Comparison of ENCODE assay signal across 29 mouse cellular contexts in the genomic region with DNA sequence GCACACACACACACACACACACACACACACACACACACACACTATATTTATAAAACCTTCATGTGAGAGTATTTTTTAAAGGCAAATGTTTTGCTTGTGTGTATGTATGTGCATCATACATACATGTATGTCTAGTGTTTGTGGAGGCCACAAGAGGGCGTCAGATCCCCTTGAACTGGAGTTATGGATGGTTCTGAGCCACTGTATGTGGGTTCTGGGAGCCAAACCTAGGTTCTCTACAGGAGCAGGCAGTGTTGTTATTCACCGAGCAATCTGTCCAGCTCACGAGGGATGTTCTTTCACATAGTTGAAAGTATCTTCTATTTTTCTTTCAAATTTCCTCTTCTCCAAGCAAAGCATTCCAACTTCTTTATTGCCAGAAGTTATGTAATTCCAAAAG. TPM values are rescaled to one million over a fixed set of nuclear protein-coding genes. Genes with fewer than 3 reads are reported as not detected.
DNase-seq lines count a peak whose midpoint lies in the region; ATAC-seq and TF ChIP-seq lines count a peak whose summit lies in the region.
"Had no signal": no experiment of that assay in that cellular context is flagged by ENCODE, and none has a peak within 500 bp of the region (broad histone marks: within the 10 kb centered on the region; RNA-seq: fewer than 3 reads in every experiment).

No protein-coding gene starts in this region.

- peak; percentile 15 for DNase-seq in gastrocnemius, adult 2 months
- no peak for DNase-seq in gastrocnemius, postnatal 10 days
- peak; percentile 4 for DNase-seq in lung, postnatal 36 days
- no peak for DNase-seq in lung, postnatal 14 days
- DNase-seq in ES-E14 (ENCODE audit: low read depth, low spot score), result peak; percentile 12
- DNase-seq in skeletal muscle tissue, adult 2 months (ENCODE audit: low read depth, low spot score), result peak; percentile 29
- DNase-seq in embryonic facial prominence, embryonic 10.5 days (ENCODE audit: low spot score), result no peak
- DNase-seq: cerebellum, adult 11 months; cerebellum, adult 9-11 months; gastrocnemius, postnatal 36 days; heart, postnatal 4 days; kidney, adult 8-10 months; kidney, postnatal 10 days; left cerebral cortex, postnatal 4 days; right cerebral cortex, postnatal 14 days; thymus, postnatal 25 days had no signal

- H3K4me2 ChIP-seq in liver, embryonic 12.5 days, result no peak overlapping the region
- H3K4me2 ChIP-seq: forebrain, embryonic 15.5 days; hindbrain, embryonic 14.5 days; limb, embryonic 15.5 days; liver, embryonic 15.5 days; lung, embryonic 15.5 days; midbrain, embryonic 15.5 days; neural tube, embryonic 12.5 days had no signal

- in situ Hi-C loops in ES-E14 (cut with MboI; ENCODE audit: low sequenced_read_pairs in 2 of 2, unreplicated experiment in 2 of 2), result no loop called here

- intact Hi-C loops in gastrocnemius, adult 2 months (cut with DNase I), result no loop called here

- TF ChIP-seq CTCF in gastrocnemius, adult 2 months (IDR thresholded peaks at IDR 0.05), result no peak

- no peaks in the 10 kb centered on the region for H3K36me3 ChIP-seq in ES-E14 (ENCODE audit: control insufficient read depth, insufficient read depth, low read length, poor library complexity, severe bottlenecking)
- H3K36me3 ChIP-seq in embryonic facial prominence, embryonic 10.5 days (replicated peaks), result no peaks in the 10 kb centered on the region
- no peaks in the 10 kb centered on the region for H3K36me3 ChIP-seq in liver, embryonic 12.5 days
- H3K36me3 ChIP-seq: forebrain, embryonic 15.5 days; limb, embryonic 15.5 days; liver, embryonic 15.5 days; lung, embryonic 15.5 days; midbrain, embryonic 15.5 days; neural tube, embryonic 12.5 days had no signal

- no peak overlapping the region for H3K27ac ChIP-seq in gastrocnemius, adult 2 months
- no peak overlapping the region for H3K27ac ChIP-seq in ES-E14 (ENCODE audit: insufficient read depth, low read depth, low read length, poor library complexity, severe bottlenecking)
- no peak overlapping the region for H3K27ac ChIP-seq in embryonic facial prominence, embryonic 10.5 days (replicated peaks)
- no peak overlapping the region for H3K27ac ChIP-seq in liver, embryonic 12.5 days
- H3K27ac ChIP-seq: forebrain, embryonic 15.5 days; hindbrain, embryonic 14.5 days; left cerebral cortex, adult 2 months; limb, embryonic 15.5 days; liver, embryonic 15.5 days; lung, embryonic 15.5 days; macrophage; midbrain, embryonic 15.5 days; neural tube, embryonic 12.5 days had no signal

- WGBS in embryonic facial prominence, embryonic 10.5 days, result 63% methylated on average over 3 of the region's 3 CpGs
- 52% methylated on average over 3 of the region's 3 CpGs for WGBS in liver, embryonic 12.5 days (ENCODE audit: insufficient replicate concordance)

- no peaks in the 10 kb centered on the region for H3K4me1 ChIP-seq in ES-E14 (ENCODE audit: control insufficient read depth in 2 of 2, insufficient read depth in 2 of 2, low read length in 2 of 2, poor library complexity in 1 of 2)
- no peaks in the 10 kb centered on the region for H3K4me1 ChIP-seq in embryonic facial prominence, embryonic 10.5 days
- H3K4me1 ChIP-seq in liver, embryonic 12.5 days, result no peaks in the 10 kb centered on the region
- H3K4me1 ChIP-seq: forebrain, embryonic 15.5 days; limb, embryonic 15.5 days; liver, embryonic 15.5 days; lung, embryonic 15.5 days; midbrain, embryonic 15.5 days; neural tube, embryonic 12.5 days had no signal

- no peaks in the 10 kb centered on the region for H3K9me3 ChIP-seq in ES-E14 (ENCODE audit: control insufficient read depth, insufficient read depth, low read depth, low read length)
- no peaks in the 10 kb centered on the region for H3K9me3 ChIP-seq in embryonic facial prominence, embryonic 10.5 days
- H3K9me3 ChIP-seq in liver, embryonic 12.5 days (replicated peaks), result no peaks in the 10 kb centered on the region
- H3K9me3 ChIP-seq: forebrain, embryonic 15.5 days; limb, embryonic 15.5 days; liver, embryonic 15.5 days; lung, embryonic 15.5 days; midbrain, embryonic 15.5 days; neural tube, embryonic 12.5 days had no signal

- no peak overlapping the region for H3K4me3 ChIP-seq in gastrocnemius, adult 2 months
- H3K4me3 ChIP-seq in ES-E14 (ENCODE audit: insufficient read depth in 1 of 2, low read depth in 1 of 2, low read length in 2 of 2, poor library complexity in 1 of 2, severe bottlenecking in 1 of 2), result no peak overlapping the region
- H3K4me3 ChIP-seq in embryonic facial prominence, embryonic 10.5 days, result no peak overlapping the region
- no peak overlapping the region for H3K4me3 ChIP-seq in liver, embryonic 12.5 days
- H3K4me3 ChIP-seq: forebrain, embryonic 15.5 days; left cerebral cortex, adult 2 months; limb, embryonic 15.5 days; liver, embryonic 15.5 days; lung, embryonic 15.5 days; midbrain, embryonic 15.5 days; neural tube, embryonic 12.5 days had no signal

- no peaks in the 10 kb centered on the region for H3K27me3 ChIP-seq in embryonic facial prominence, embryonic 10.5 days (replicated peaks; ENCODE audit: low read depth, poor library complexity, severe bottlenecking)
- H3K27me3 ChIP-seq in liver, embryonic 12.5 days (replicated peaks), result no peaks in the 10 kb centered on the region
- H3K27me3 ChIP-seq: forebrain, embryonic 15.5 days; limb, embryonic 15.5 days; liver, embryonic 15.5 days; lung, embryonic 15.5 days; midbrain, embryonic 15.5 days; neural tube, embryonic 12.5 days had no signal

- ATAC-seq in liver, embryonic 12.5 days, result no peak
- ATAC-seq: forebrain, embryonic 15.5 days; inflammation-experienced regulatory T-cells, adult 6 months; midbrain, embryonic 15.5 days had no signal

- H3K9ac ChIP-seq in ES-E14 (ENCODE audit: insufficient read depth, low read depth, low read length, poor library complexity, severe bottlenecking), result no peak overlapping the region
- H3K9ac ChIP-seq in liver, embryonic 12.5 days, result no peak overlapping the region
- H3K9ac ChIP-seq: forebrain, embryonic 15.5 days; hindbrain, embryonic 14.5 days; limb, embryonic 15.5 days; liver, embryonic 15.5 days; lung, embryonic 15.5 days; midbrain, embryonic 15.5 days; neural tube, embryonic 12.5 days had no signal

TF ChIP-seq in ES-E14, 5 proteins besides CTCF, POLR2A, EP300 and RAD21:
- no peak for TF ChIP-seq MAFK (IDR thresholded peaks at IDR 0.05; ENCODE audit: insufficient read depth, low read depth, low read length)
- no peak for TF ChIP-seq ZC3H11A (IDR thresholded peaks at IDR 0.05; ENCODE audit: borderline replicate concordance, low read depth, low read length)
- no peak for TF ChIP-seq ZNF384 (IDR thresholded peaks at IDR 0.05; ENCODE audit: low read depth, low read length)
- no peak for TF ChIP-seq CHD2 (IDR thresholded peaks at IDR 0.05; ENCODE audit: low read depth, low read length)
- no peak for TF ChIP-seq HCFC1 (IDR thresholded peaks at IDR 0.05; ENCODE audit: borderline replicate concordance, insufficient read depth, low read length)

RNA-seq across cellular contexts. Expression of a gene that starts 56.3 kb away (rescaled TPM):
- total RNA-seq in gastrocnemius, adult 2 months (2021), result not detected
- 10 to 100 TPM; 28.7 to 30.1 TPM for total RNA-seq in gastrocnemius, postnatal 10 days (2021)
- not detected in 2 replicates for total RNA-seq in ES-E14 (2012; rRNA removed)
- 0.28 and 0.65 TPM in 2 replicates for polyA plus RNA-seq in embryonic facial prominence, embryonic 10.5 days (2016; fragmentation: Nextera tagmentation; extraction: Ambion mirVana)
- 0.11 and 0.35 TPM in 2 replicates for polyA plus RNA-seq in liver, embryonic 12.5 days (2016; fragmentation: Nextera tagmentation; extraction: Ambion mirVana)
- polyA plus RNA-seq: C2C12; inflammation-experienced regulatory T-cells, adult 6 months; macrophage; spleen, adult 2 months had no signal

Comparison
In these comparisons a context has a peak if more than half of its experiments do, and no peak if none do; other contexts are left out.
1. DNase-seq: peak in gastrocnemius, adult 2 months (single experiment), lung, postnatal 36 days (single experiment), ES-E14 (single experiment) and skeletal muscle tissue, adult 2 months (single experiment); none in gastrocnemius, postnatal 10 days (single experiment), lung, postnatal 14 days (single experiment) and embryonic facial prominence, embryonic 10.5 days (single experiment).
2. RNA of a gene that starts 56.3 kb away (total RNA-seq): 28.7 to 30.1 TPM in gastrocnemius, postnatal 10 days; not detected in gastrocnemius, adult 2 months and not detected in ES-E14; every median in the first group is over 10 times any median in the second.